Mouse (Mus musculus) heart, adult 2 months (tissue): ENCODE measurements around the gene Fam84b. TPM values are rescaled to one million over a fixed set of nuclear protein-coding genes. Genes with fewer than 3 reads are reported as not detected.

Experiments
- DNase-seq, 2 experiments: peaks; one replicate each; pipeline ENCODE4 v3.0.0; 2021
- H3K27ac ChIP-seq: fragments of 200-600 bp; 2 replicates; pipeline ENCODE4 v1.8.1; 2022
- H3K27me3 ChIP-seq: fragments of 200-500 bp; 2 replicates; pipeline ENCODE4 v1.6.1; 2012; ENCODE audit warnings: mild to moderate bottlenecking, low read length, inconsistent platforms, mixed read lengths; ENCODE audit not compliant: control insufficient read depth, insufficient read depth
- H3K36me3 ChIP-seq: fragments of 200-500 bp; 2 replicates; pipeline ENCODE4 v1.6.1; 2012; ENCODE audit warnings: low read length, inconsistent platforms; ENCODE audit not compliant: control insufficient read depth, insufficient read depth
- H3K4me1 ChIP-seq: fragments of 200-500 bp; 2 replicates; pipeline ENCODE4 v1.6.1; 2011; ENCODE audit warnings: low read length; ENCODE audit not compliant: control insufficient read depth, insufficient read depth
- H3K4me3 ChIP-seq: fragments of 200-600 bp; 2 replicates; pipeline ENCODE4 v1.8.1; 2022
- H3K79me2 ChIP-seq: fragments of 200-500 bp; replicated peaks from 2 replicates; pipeline ENCODE4 v1.6.1; 2012; ENCODE audit warnings: mild to moderate bottlenecking, inconsistent platforms, low read length, moderate library complexity, mixed read lengths; ENCODE audit not compliant: control insufficient read depth, insufficient read depth
- H3K9ac ChIP-seq: fragments of 200-500 bp; 2 replicates; pipeline ENCODE4 v1.6.1; 2012; ENCODE audit warnings: low read depth, mild to moderate bottlenecking, control low read depth, inconsistent platforms, low read length, mixed read lengths
- CTCF ChIP-seq: fragments of 200-600 bp; IDR thresholded peaks from 2 replicates; pipeline ENCODE4 v1.8.1; 2022; ENCODE audit warnings: antibody characterized with exemption, mild to moderate bottlenecking, moderate library complexity
- EP300 ChIP-seq: fragments of 200-500 bp; IDR thresholded peaks from 2 replicates; pipeline ENCODE4 v1.6.1; 2011; ENCODE audit warnings: low read depth, low read length, control low read depth; ENCODE audit not compliant: insufficient read depth
- POLR2A ChIP-seq: fragments of 200-500 bp; IDR thresholded peaks from 2 replicates; pipeline ENCODE4 v1.6.1; 2011; ENCODE audit warnings: mild to moderate bottlenecking, low read depth, low read length, control low read depth; ENCODE audit not compliant: insufficient read depth
- WGBS: fragments of 180-500 bp; shearing (Covaris S2); methylation state at CpG from one replicate; pipeline ENCODE4 v1.1.7; 2018; 5-methylcytosine and 5-hydroxymethylcytosine counted together
- intact Hi-C: fragments of 180-260 bp; cut with DNase I; formaldehyde crosslinking; loops from one replicate; pipeline ENCODE4 v1.15.1; 2025
- polyA plus RNA-seq: library from polyadenylated mRNA; depleted of rRNA; stranded (reverse); fragments of >200 nt; gene quantifications from 2 replicates; pipeline ENCODE4 v1.2.3, GENCODE M21; 2012
- total RNA-seq, 2 experiments: library from RNA; stranded (reverse); gene quantifications; 2 replicates each; pipeline ENCODE4 v1.2.3; 2021

The Fam84b gene
- total and polyA plus RNA-seq, 3 experiments: 3.9 to 6.6 (median 4.7) TPM

DNA sequence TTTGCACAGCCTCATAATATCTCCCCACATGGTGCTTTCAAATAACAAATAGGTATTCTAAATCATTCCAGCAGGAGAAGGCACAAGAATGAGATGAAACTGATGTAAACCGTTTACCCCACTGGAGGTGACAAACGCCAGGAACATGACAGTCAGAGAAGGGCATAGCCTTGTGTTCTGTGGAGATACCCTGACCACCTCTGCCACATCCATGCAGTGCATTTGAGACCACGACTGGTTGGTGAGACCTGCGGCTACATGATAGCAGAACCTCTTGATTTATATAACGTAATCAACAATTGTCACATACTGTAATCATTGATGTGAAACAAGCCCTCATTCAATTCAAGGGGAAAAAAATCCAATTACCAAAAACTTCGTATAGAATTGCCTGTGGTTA is 22.1 kb upstream of the Fam84b start:
- no peak overlapping the region for H3K27ac ChIP-seq
- 89% methylated on average over 6 of the region's 6 CpGs for WGBS
- no peak for DNase-seq
- H3K36me3 ChIP-seq: no peaks in the 10 kb centered on the region
- no peaks in the 10 kb centered on the region for H3K4me1 ChIP-seq
- intact Hi-C loops: no loop called here
- no peak for TF ChIP-seq POLR2A
- TF ChIP-seq CTCF: no peak
- TF ChIP-seq EP300: no peak
- no peaks in the 10 kb centered on the region for H3K27me3 ChIP-seq
- H3K79me2 ChIP-seq: no peaks in the 10 kb centered on the region
- no peak overlapping the region for H3K9ac ChIP-seq
- no peak overlapping the region for H3K4me3 ChIP-seq

DNA sequence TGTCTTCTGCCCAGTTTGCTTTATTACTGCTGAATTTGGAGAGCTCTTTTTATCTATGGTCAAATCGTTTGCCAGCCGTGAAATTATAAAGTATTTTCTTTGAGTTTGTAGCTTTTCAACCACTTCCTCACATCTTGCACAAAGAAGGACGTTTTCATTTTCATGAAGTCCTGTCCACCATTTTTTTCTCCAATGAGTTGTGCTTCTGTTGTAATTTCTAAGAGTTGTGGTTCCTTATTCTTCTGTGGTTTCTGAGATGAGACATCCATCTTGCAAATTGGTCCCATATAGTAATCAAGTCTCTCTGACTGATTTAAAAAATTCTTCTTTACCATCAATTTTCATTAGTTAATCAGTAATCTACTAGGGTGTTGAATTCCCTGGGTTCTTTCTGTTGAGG is 8.8 kb upstream of the Fam84b start:
- Histone ChIP-seq H3K27me3 (no peaks in the 10 kb centered on the region), H3K36me3 (no peaks in the 10 kb centered on the region), H3K9ac (no peak overlapping the region), H3K79me2 (no peaks in the 10 kb centered on the region), H3K27ac (no peak overlapping the region), H3K4me3 (no peak overlapping the region), H3K4me1 (no peaks in the 10 kb centered on the region)
- no peak for DNase-seq
- intact Hi-C loops: no loop called here
- TF ChIP-seq EP300: no peak
- no peak for TF ChIP-seq CTCF
- no peak for TF ChIP-seq POLR2A
- WGBS: 78% methylated on average over 3 of the region's 3 CpGs

DNA sequence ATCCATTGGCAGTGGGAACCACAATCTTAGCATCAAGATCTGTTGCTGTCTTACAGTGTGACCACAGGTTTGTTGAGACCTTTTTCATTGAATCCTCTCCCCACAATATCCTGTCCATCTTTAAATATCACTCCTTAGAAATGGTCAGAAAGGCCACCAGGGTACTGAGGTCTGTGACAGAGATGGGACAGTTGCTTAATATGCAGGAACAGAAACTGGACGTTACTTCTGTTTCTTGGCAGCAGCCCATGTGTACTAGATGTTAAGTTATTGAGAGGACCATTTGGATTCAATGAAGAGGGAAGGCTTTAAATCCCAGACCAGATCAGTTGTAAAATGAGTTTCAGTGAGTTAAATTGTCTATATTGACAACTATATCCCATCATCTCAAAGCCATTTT is 1.5 kb upstream of the Fam84b start:
- Histone ChIP-seq H3K27ac (no peak overlapping the region), H3K4me1 (peaks cover 7% of the 10 kb centered on the region), H3K36me3 (no peaks in the 10 kb centered on the region), H3K27me3 (no peaks in the 10 kb centered on the region), H3K4me3 (no peak overlapping the region), H3K79me2 (no peaks in the 10 kb centered on the region), H3K9ac (no peak overlapping the region)
- DNase-seq: no peak
- TF ChIP-seq EP300: no peak
- TF ChIP-seq CTCF: no peak
- TF ChIP-seq POLR2A: no peak
- WGBS: 57% methylated on average over 1 of the region's 1 CpGs
- intact Hi-C loops: no loop called here

DNA sequence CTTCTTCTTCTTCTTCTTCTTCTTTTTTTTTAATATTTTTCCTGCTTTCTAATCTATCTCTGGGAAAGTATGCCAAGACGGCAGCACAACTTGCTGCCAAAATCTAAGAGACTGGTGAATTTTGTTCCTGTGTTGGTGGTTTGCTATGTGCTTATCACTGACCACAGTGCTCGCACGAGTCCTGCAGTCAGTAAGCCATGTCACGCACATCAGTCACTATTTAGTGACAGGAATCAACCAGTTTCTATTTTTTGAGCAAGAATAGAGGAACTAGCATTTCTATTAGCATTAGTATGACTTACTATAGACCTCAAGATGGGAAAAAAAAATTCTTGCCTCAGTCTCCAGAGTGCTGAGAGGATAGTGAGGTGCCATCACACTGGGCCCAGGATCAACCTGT is 573 bp upstream of the Fam84b start:
- intact Hi-C loops: no loop called here

DNA sequence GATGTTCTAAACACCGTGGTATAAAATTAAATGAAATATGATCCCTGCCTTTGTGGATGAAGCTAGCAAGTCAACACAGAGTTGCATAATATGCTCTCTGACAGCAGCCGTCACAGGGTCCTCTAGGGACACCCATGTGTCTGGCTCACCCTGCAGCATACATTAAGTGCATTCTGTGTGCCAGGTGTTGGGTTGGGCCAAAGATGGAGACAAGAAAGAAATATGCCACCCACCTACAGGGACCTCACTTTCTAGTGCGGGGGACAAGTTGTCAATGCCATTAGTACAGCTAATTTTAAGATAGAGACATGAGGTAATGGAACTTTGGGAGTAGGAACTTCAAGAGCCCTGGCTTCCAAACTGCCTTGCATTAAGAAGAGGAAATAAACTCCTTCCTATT is 4.9 kb downstream of the Fam84b start:
- intact Hi-C loops: no loop called here
- TF ChIP-seq POLR2A: no peak
- TF ChIP-seq CTCF: no peak
- TF ChIP-seq EP300: no peak
- 48% methylated on average over 3 of the region's 3 CpGs for WGBS

More for the DNA sequence above, 573 bp upstream of the Fam84b start:
- Histone ChIP-seq H3K9ac (no peak overlapping the region), H3K4me1 (peaks cover 7% of the 10 kb centered on the region), H3K4me3 (no peak overlapping the region), H3K27ac (no peak overlapping the region), H3K27me3 (no peaks in the 10 kb centered on the region), H3K36me3 (no peaks in the 10 kb centered on the region), H3K79me2 (no peaks in the 10 kb centered on the region)
- WGBS: 79% methylated on average over 4 of the region's 4 CpGs
- no peak for TF ChIP-seq POLR2A
- TF ChIP-seq CTCF: no peak
- TF ChIP-seq EP300: no peak
- no peak for DNase-seq

DNA sequence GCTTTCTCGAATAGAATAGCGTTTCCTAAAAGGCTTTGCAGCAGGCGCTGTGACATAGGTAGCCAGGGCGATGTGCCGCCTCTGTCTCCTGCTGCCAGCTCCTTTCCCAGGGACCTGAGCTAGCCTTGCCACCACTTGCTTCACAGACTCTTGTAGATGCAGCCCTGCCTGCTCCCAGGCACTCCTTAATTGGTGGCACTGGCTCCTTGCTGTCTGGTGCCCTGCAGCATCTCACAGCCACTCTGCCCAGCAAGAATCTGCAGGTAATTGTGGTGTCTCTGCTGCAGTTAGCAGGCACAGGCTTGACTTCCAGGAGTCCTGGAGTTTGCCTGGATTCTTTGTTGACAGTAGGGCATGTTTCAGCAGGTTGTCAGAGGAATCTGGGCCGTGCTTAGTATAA is 7.3 kb downstream of the Fam84b start:
- Histone ChIP-seq H3K4me3 (no peak overlapping the region), H3K4me1 (no peaks in the 10 kb centered on the region; the same call in 1 of the 2 replicates), H3K36me3 (no peaks in the 10 kb centered on the region), H3K27me3 (no peaks in the 10 kb centered on the region), H3K79me2 (no peaks in the 10 kb centered on the region), H3K27ac (no peak overlapping the region), H3K9ac (no peak overlapping the region)
- no peak for DNase-seq
- TF ChIP-seq POLR2A: no peak
- intact Hi-C loops: no loop called here
- 60% methylated on average over 6 of the region's 6 CpGs for WGBS

More for the DNA sequence above, 4.9 kb downstream of the Fam84b start:
- H3K27ac ChIP-seq: no peak overlapping the region
- no peak for DNase-seq
- no peak overlapping the region for H3K4me3 ChIP-seq
- no peaks in the 10 kb centered on the region for H3K79me2 ChIP-seq
- H3K36me3 ChIP-seq: no peaks in the 10 kb centered on the region
- H3K9ac ChIP-seq: no peak overlapping the region
- no peaks in the 10 kb centered on the region for H3K27me3 ChIP-seq
- H3K4me1 ChIP-seq: peaks cover 6% of the 10 kb centered on the region
